Mouse (Mus musculus) liver, adult 2 months (tissue): Measurements from ENCODE around the gene Hdac7. TPM values are rescaled to one million over a fixed set of nuclear protein-coding genes. Genes with fewer than 3 reads are reported as not detected.
A peak's percentile ranks its signal among the peaks of the same experiment; 100 is the strongest.

ENCODE experiments used
- DNase-seq: peaks from one replicate; pipeline ENCODE4 v3.0.0-alpha.2; 2011; ENCODE audit warnings: low read depth, low spot score; ENCODE audit errors: extremely low read depth
- H3K27ac ChIP-seq: fragments of 200-500 bp; replicated peaks from 2 replicates; pipeline ENCODE4 v1.5.1; 2012; ENCODE audit warnings: low read depth, mild to moderate bottlenecking, control low read depth, inconsistent platforms, low read length; ENCODE audit not compliant: insufficient read depth
- H3K27me3 ChIP-seq: fragments of 200-500 bp; 2 replicates; pipeline ENCODE4 v1.6.1; 2012; ENCODE audit warnings: mild to moderate bottlenecking, moderate library complexity, low read length, inconsistent platforms; ENCODE audit not compliant: control insufficient read depth, insufficient read depth
- H3K36me3 ChIP-seq: fragments of 200-500 bp; 2 replicates; pipeline ENCODE4 v1.6.1; 2012; ENCODE audit warnings: low read length, inconsistent platforms; ENCODE audit not compliant: control insufficient read depth, insufficient read depth
- H3K4me1 ChIP-seq: fragments of 200-500 bp; 2 replicates; pipeline ENCODE4 v1.6.1; 2011; ENCODE audit warnings: low read length; ENCODE audit not compliant: control insufficient read depth, insufficient read depth
- H3K4me3 ChIP-seq: fragments of 200-500 bp; 2 replicates; pipeline ENCODE4 v1.5.1; 2011; ENCODE audit warnings: low read depth, mild to moderate bottlenecking, control low read depth, low read length, moderate library complexity; ENCODE audit not compliant: insufficient read depth
- H3K79me2 ChIP-seq: fragments of 200-500 bp; 2 replicates; pipeline ENCODE4 v1.6.1; 2012; ENCODE audit warnings: inconsistent platforms, mild to moderate bottlenecking, low read length, moderate library complexity; ENCODE audit not compliant: control insufficient read depth, insufficient read depth
- H3K9ac ChIP-seq: fragments of 200-500 bp; 2 replicates; pipeline ENCODE4 v1.6.1; 2012; ENCODE audit warnings: low read depth, mild to moderate bottlenecking, control low read depth, inconsistent platforms, low read length
- CTCF ChIP-seq: fragments of 200-500 bp; IDR thresholded peaks from 2 replicates; pipeline ENCODE4 v1.5.1; 2011; ENCODE audit warnings: low read depth, low read length, control low read depth
- POLR2A ChIP-seq: fragments of 200-500 bp; IDR thresholded peaks from 2 replicates; pipeline ENCODE4 v1.6.1; 2011; ENCODE audit warnings: low read length, control low read depth; ENCODE audit not compliant: insufficient read depth; ENCODE audit errors: extremely low read depth
- WGBS: fragments of 180-500 bp; shearing (Covaris S2); methylation state at CpG from one replicate; pipeline ENCODE4 v1.1.7; 2018; 5-methylcytosine and 5-hydroxymethylcytosine counted together
- polyA plus RNA-seq: library from polyadenylated mRNA; depleted of rRNA; stranded (reverse); fragments of >200 nt; gene quantifications from 2 replicates; pipeline ENCODE4 v1.2.3, GENCODE M21; 2012
- total RNA-seq: library from RNA; depleted of rRNA; stranded (reverse); fragments of >200 nt; gene quantifications from 2 replicates; pipeline ENCODE4 v1.2.3, GENCODE M21; 2014

The Hdac7 gene
- total and polyA plus RNA-seq, 2 experiments, result 2.5 to 9.5 TPM

- TF ChIP-seq POLR2A (no peak), CTCF (no peak)
- Histone ChIP-seq H3K27me3 (no peaks in the 10 kb centered on the region; the same call in 1 of the 2 replicates), H3K4me3 (no peak overlapping the region), H3K79me2 (no peaks in the 10 kb centered on the region), H3K27ac (no peak overlapping the region), H3K36me3 (no peaks in the 10 kb centered on the region), H3K4me1 (no peaks in the 10 kb centered on the region), H3K9ac (no peak overlapping the region)
- DNase-seq, result no peak
- WGBS, result 73% methylated on average over 18 of the region's 18 CpGs
Measured at GRCm38 (mm10) chr15:97863494-97863881, 19.2 kb upstream of the Hdac7 start.

GRCm38 (mm10) chr15:97862881-97863493 lies 18.7 kb upstream of the Hdac7 start:
- no peak for TF ChIP-seq CTCF
- TF ChIP-seq POLR2A, result no peak
- Histone ChIP-seq H3K36me3 (no peaks in the 10 kb centered on the region), H3K9ac (no peak overlapping the region), H3K4me3 (no peak overlapping the region), H3K27ac (no peak overlapping the region), H3K4me1 (no peaks in the 10 kb centered on the region), H3K27me3 (no peaks in the 10 kb centered on the region; the same call in 1 of the 2 replicates), H3K79me2 (no peaks in the 10 kb centered on the region)
- WGBS, result 46% methylated on average over 14 of the region's 14 CpGs
- DNase-seq, result no peak

GRCm38 (mm10) chr15:97860353-97860752 lies 16.1 kb upstream of the Hdac7 start:
- peak; percentile 47 for DNase-seq
- Histone ChIP-seq H3K79me2 (no peaks in the 10 kb centered on the region), H3K36me3 (no peaks in the 10 kb centered on the region), H3K27me3 (no peaks in the 10 kb centered on the region; the same call in 1 of the 2 replicates), H3K4me3 (no peak overlapping the region), H3K4me1 (no peaks in the 10 kb centered on the region), H3K27ac (no peak overlapping the region), H3K9ac (no peak overlapping the region)
- WGBS, result 40% methylated on average over 3 of the region's 3 CpGs
- TF ChIP-seq CTCF (no peak), POLR2A (no peak)

GRCm38 (mm10) chr15:97858431-97858830 lies 14.1 kb upstream of the Hdac7 start:
- TF ChIP-seq POLR2A (no peak), CTCF (no peak)
- H3K27me3 ChIP-seq, result no peaks in the 10 kb centered on the region; the same call in 1 of the 2 replicates
- no peak for DNase-seq
- no peak overlapping the region for H3K4me3 ChIP-seq
- H3K4me1 ChIP-seq, result no peaks in the 10 kb centered on the region
- H3K9ac ChIP-seq, result no peak overlapping the region
- H3K36me3 ChIP-seq, result no peaks in the 10 kb centered on the region
- WGBS, result 87% methylated on average over 4 of the region's 4 CpGs
- H3K27ac ChIP-seq, result no peak overlapping the region
- no peaks in the 10 kb centered on the region for H3K79me2 ChIP-seq

GRCm38 (mm10) chr15:97854551-97854950 lies 10.2 kb upstream of the Hdac7 start:
- no peak overlapping the region for H3K4me3 ChIP-seq
- no peak for DNase-seq
- TF ChIP-seq POLR2A (no peak), CTCF (no peak)
- no peaks in the 10 kb centered on the region for H3K27me3 ChIP-seq
- H3K79me2 ChIP-seq, result no peaks in the 10 kb centered on the region
- H3K9ac ChIP-seq, result no peak overlapping the region
- no peaks in the 10 kb centered on the region for H3K36me3 ChIP-seq
- no peak overlapping the region for H3K27ac ChIP-seq
- WGBS, result 55% methylated on average over 6 of the region's 6 CpGs
- H3K4me1 ChIP-seq, result no peaks in the 10 kb centered on the region

GRCm38 (mm10) chr15:97854059-97854458 lies 9.8 kb upstream of the Hdac7 start:
- no peak overlapping the region for H3K27ac ChIP-seq
- H3K4me1 ChIP-seq, result no peaks in the 10 kb centered on the region
- no peak overlapping the region for H3K9ac ChIP-seq
- H3K36me3 ChIP-seq, result no peaks in the 10 kb centered on the region
- no peak for DNase-seq
- H3K4me3 ChIP-seq, result no peak overlapping the region
- H3K27me3 ChIP-seq, result no peaks in the 10 kb centered on the region
- no peaks in the 10 kb centered on the region for H3K79me2 ChIP-seq
- no peak for TF ChIP-seq CTCF
- no peak for TF ChIP-seq POLR2A
- WGBS, result 48% methylated on average over 8 of the region's 8 CpGs
